Mouse (Mus musculus) kidney, postnatal 4 days (tissue): Measurements from ENCODE around the gene Braf.
A peak's percentile ranks its signal among the peaks of the same experiment; 100 is the strongest.

Experiments
- DNase-seq, 2 experiments: peaks; one replicate each; pipeline ENCODE4 v3.0.0; 2021; ENCODE audit warnings: mixed read lengths in 2 of 2

The Braf gene

GRCm38 (mm10) chr6:39606862-39607261 lies 118.4 kb downstream of the Braf start:
- DNase-seq = peak in 1 of 2 experiments; percentile 37

DNA sequence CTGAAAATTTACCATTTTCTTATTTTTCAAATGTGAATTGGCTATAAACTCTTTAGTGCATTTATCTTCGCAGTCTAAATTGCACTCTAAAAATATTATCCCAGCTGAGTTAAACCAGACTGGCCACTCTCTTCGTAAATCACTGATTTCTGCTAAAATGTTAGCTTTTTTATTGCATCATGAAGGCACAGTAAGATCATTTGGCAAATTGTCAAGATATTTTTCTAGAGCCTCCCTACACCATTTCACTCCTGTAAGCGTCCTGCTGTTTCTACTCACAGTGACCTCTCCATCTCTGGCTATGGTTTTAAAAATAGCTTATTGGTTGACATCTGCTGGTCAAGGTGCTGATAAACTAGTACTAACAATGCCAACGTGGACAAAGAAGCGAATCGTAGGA lies 119.2 kb downstream of the Braf start:
- DNase-seq = no peak

DNA sequence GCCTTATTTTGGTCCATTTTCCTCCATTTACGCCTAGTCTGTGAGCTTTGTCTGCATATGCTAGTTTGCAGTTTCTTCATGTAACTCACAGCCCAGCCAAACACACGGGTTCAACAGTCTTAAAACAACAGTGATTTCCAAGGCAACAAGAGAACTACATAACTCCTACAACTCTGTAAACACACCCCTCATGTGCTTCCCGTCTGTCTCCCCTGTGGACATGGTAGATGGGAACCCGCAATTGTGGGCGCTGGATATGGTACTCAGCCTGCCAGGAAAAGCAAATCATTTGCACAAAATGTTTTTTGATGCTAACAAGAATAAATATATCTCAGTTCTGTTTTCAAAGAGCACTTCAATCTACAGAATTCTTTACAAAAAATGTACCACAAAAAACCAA lies 120.7 kb downstream of the Braf start:
- DNase-seq = no peak

DNA sequence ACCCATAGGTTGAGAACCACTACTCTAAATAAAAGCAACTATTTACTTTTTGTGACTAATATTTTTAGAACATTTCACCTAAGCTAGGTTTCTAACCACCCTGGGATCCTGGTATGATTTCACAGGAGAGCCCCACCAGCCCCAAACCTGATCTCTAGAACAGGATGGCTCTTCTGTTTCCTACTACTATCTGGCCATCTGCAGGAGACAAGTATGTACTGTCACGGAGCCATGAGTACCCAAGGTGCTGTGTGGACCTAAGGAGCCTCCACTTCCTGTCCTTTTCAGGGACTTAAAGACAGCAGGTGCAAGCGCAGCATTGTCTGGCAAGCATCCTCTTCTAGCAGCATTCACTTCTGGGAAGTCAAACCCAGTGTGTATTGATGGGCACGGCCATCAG lies 123.4 kb downstream of the Braf start:
- no peak for DNase-seq

GRCm38 (mm10) chr6:39600851-39601250 lies 124.4 kb downstream of the Braf start:
- DNase-seq = no peak

DNA sequence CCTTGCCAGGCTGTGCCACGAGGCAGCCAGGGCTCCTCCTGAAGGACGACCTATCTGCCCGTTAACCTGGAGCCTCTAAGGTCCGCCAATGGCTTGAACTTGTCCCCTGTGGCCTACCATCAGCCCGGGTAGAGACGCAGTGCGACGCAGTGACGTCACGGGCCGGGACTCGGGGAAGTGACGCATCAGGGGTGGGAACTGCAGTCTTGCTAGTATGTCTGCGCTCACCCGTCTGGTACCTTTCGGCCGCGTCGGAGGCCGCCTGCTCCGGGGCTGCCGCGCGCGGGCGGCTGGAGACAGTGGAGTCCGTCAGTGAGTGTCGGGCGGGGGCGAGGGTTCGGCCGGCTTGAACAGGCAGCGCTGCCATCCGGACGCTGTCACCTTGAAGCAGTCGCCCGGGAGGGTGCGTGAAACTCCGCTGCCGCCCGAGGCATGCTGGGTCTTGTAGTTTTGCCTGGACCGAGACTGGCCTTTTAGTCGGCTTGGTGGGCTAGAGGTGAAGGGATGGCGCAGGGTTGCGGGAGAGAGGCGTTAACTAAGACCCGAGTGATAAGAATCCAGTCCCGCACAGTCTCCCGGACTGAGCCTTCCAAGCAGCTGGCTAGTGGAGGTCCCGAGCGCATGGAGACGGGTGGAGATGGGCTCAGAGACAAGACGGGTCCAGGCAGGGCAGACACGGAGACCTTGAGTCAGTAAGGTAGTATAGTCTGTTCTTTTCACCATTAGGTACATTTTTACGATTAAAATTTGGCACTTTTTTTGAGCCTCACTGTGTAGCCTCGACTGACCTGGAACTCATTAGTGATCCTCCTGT lies 132.7 kb downstream of the Braf start, which contains the start of gene Ndufb2:
Ndufb2 (plus strand) TSS at position 174 of the 814 bp plus-strand sequence.
- peak; percentile 96 to 97 for DNase-seq

GRCm38 (mm10) chr6:39591481-39591880 lies 133.8 kb downstream of the Braf start:
- DNase-seq = no peak

DNA sequence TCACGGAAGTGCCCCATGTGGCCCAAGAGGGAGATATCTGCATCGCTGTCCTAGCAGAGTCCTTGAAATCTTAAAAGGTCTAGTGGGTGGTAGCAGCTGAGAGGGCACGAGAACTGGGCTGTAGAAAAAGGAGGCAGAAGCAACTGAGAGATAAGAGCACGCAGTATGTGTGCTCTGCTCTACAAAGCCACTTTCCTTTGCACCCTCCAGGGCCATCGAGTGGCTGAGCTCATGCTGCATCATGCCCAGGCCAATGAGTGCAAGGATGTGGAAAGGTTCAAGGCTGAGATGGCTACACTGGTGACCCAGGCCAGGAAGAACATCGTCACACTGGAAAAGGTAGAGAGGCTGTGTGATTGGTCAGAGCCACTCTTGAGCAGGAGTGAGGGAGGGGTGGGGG lies 139.7 kb downstream of the Braf start, which contains the start of gene Gm42420:
Gm42420 (plus strand) TSS at position 237 of the 400 bp plus-strand sequence.
- no peak for DNase-seq

DNA sequence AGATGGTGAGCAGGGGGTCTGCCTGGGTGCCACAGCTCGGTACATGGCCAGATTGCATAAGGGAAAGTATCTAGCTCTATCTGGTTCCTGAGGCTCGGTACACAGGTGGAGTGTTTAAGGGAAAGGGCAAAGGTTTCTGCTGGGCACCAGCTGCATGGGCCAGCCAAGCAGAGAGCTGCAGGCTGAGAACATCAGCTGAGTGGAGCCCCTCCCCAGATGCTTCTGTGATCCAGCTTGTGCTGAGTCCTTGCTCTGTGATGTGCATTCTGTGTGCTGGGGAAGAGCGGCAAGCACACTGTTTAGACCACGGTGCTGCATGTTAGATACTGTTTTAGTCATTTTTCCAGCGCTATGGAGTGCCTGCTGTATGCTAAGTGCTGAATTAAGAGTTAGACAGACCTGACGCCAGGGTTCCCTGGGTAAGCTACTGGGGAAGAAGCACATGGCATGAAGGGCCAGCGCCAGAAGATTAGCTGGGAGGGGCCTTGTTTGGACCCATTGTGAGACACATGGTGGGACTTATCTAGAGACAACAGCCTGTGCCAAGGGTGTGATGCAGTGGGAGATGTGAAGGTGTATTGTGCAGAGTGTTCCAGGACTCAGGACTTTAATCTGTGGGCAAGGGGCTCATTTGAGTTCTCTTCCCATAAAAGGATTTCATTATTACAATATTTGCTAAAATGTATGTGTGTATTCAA lies 144.0 kb downstream of the Braf start:
- DNase-seq = no peak

DNA sequence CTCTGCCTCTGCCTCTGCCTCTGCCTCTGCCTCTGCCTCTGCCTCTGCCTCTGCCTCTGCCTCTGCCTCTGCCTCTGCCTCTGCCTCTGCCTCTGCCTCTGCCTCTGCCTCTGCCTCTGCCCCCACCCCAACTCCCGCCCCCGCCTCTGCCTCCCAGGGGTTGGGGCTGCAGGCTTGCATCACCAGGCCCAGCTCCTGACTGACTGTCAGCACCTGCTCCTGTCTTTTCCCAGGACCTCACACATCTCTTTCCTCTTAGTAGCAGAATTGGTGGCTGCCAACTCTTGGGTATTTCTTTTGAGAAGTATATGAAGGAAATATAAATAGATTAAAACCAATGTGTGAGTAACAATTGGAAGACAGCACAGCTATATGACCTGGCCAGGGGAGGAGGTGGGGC lies 144.7 kb downstream of the Braf start:
- DNase-seq = no peak

DNA sequence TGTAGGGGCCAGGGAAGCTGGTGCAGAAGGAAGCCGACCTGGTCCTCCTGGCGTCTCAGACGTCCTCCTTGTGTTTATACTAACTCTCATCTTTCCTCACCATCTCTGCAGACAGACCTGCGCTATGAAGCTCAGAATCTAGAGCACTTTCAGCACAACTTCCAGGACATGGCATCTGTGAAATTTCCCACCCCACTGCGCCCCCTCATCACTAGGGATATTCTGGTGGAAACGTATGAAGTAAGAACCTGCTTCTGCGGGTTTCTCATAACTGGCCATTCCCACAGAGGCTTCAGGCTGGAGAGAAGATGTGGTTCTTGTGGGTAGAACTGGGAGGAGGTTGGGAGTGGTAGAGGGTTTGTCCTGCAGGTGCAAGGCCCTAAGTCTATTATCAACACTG lies 145.7 kb downstream of the Braf start:
- DNase-seq = no peak

DNA sequence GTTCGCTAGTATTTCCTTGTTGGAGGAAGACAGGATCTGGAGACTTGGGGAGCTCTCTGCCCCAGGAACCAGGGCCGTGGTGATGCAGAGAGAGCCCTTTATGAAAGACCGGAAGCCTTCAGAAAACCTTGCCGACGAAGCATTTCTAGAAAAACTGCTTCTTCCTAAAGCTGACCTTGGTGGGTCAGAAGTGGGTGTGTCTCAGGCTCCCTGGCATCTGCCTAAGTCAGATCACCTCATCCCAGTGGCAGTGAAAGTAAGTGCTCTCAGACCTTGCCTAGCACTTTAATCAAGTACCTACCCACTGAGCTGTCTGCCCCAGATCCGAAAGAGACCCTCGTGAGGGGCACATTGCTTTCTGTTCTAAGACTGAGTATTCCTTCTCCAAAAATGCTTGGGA lies 150.3 kb downstream of the Braf start:
- no peak for DNase-seq

- DNase-seq = peak; percentile 29 to 47
Observed at GRCm38 (mm10) chr6:39574555-39574869, 150.8 kb downstream of the Braf start.

GRCm38 (mm10) chr6:39573791-39574554 lies 151.3 kb downstream of the Braf start, which contains the start of gene Adck2:
Gene Adck2, plus strand, starts transcription at chr6:39573873.
- peak; percentile 82 to 88 for DNase-seq

- no peak for DNase-seq
Observed at GRCm38 (mm10) chr6:39570426-39570825, 154.8 kb downstream of the Braf start.

GRCm38 (mm10) chr6:39567528-39567927 lies 157.7 kb downstream of the Braf start:
- peak; percentile 16 to 41 for DNase-seq

DNA sequence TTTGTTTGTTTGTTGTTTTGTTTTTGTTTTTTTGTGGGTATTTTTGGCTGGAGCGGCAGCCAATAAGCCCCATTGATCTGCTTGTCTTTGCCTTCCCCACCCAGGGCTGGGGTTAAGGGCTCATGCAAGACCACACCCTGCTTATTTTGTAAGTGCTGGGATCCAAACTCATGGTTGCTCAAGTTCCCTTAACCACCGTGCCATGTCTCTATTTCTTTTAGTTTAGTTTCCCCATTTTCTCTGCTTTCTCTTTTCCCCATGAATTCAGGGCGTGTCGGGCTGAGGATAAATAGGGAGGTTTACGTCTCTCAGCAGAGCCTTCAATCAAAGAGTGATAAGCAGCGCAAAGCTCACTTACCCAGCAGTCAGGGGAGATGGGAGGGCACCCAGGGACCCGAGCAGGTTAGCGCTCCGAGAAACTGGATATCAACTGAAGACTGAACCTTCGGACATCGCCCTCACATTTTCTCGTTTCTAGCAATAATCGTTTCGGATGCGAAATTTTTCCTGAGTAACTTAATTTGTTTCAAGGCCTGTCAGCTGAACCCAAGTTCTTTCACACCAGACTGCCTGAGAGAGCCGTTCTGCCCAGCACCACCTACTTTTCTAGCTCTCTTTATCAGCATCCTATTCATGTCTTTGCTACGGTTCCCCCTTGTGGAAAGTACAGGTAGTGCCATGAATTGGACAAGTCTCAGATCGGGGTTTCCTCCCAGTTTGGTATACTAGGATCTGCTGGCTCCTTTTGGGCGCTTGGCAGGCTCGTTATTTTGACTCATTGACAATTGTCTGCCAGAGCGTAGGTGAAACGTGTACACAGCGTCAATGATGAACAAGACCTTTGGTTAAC lies 162.9 kb downstream of the Braf start:
- DNase-seq = peak; percentile 76 to 84

DNA sequence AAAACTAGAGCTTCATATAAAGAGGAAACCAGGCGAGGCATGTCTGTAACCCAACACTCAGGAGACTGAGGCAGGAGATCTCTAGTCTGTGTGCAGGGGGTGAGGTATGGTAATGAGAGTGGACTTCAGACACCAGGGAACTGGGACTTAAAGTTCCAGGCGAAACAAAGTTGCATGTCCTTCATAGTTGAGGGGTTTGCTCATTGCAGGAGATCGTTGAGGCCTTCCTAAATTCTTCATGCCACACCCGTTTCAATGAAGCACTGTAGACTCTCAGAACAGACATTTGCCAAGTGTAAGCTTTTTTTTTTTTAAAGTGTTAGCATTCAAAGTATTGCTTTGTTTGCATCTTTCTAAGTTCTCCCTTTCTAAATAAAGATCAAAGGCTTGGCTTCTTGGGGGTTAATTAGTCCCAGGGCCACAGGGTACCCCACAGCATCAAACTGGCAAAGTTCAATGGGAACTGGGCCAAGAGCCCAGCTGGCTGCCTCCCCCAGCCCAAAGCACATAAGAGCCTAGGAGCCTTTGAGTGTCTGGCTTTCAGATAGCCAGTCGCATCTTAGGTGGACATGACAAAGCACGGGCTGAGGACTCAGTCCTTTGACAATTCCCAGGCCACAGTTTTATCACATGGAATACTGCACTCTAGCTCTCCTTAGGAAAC lies 165.9 kb downstream of the Braf start:
- peak in 1 of 2 experiments; percentile 13 for DNase-seq

- peak; percentile 91 to 94 for DNase-seq
Observed at GRCm38 (mm10) chr6:39557723-39558261, 167.5 kb downstream of the Braf start, which contains the start of gene Dennd2a. Gene Dennd2a, minus strand, starts transcription at chr6:39557867.

DNA sequence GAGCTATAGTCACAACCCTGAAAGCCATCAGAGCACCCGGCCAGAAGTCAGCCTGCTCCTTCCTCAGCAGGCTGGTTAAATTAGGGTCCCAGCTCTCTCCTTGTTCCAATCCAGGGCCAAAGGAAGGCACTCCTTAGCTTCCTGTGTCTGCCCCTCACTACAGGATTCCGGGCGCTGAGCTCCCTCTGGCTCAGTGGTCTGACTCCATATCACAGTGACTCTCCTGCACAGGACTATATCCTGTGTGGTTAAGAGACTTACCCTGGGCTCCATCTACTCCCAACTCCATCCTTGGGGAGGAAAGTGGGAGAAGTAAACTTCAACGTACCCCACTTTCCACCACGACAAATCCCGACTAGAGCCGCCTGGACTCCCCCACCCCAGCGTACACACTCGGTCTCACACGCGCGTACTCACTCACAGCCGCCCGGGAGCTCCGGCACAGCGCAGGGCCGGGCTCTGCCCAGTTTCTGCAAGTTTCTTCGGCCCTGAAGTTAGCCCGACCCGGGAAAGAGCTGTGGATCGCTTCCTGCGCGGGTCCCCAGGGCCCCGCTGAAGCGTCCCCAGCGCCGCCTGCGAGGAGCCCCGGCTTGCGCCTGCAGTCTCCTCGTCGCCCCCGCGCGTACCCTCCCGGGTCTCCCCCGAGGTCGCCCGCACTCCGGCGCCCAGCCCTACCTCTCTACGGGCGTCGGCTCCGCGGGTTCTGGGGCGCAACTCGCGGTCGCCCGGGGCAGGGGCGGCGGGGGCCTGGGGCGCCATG lies 168.2 kb downstream of the Braf start:
- peak; percentile 68 to 78 for DNase-seq

DNA sequence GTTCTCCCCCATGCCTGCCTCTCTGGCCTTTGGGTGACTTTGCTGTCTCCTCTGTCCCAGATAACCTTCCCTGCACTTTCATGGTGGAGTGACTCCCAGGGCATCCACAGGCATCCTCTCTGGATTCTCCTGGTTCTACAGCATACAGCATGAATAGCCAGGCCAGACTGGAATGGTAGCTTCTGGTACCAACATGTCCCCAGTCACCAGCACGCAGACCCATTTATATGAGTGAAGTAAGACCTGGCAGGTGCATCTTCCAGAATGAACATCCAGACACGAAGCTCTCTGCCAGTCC lies 169.7 kb downstream of the Braf start:
- DNase-seq = no peak
